Mouse (Mus musculus): Measurements from ENCODE around the gene Fam117a.

The Fam117a gene

GRCm38 (mm10) chr11:95417341-95417740 lies 80.5 kb downstream of the Fam117a start:
- no peak for DNase-seq (ENCODE audit: low spot score in 2 of 2)

GRCm38 (mm10) chr11:95420880-95421435 lies 84.1 kb downstream of the Fam117a start:
- no peak for DNase-seq (ENCODE audit: low spot score in 2 of 2)

GRCm38 (mm10) chr11:95423505-95423904 lies 86.7 kb downstream of the Fam117a start:
- DNase-seq (ENCODE audit: low spot score in 2 of 2), result no peak

GRCm38 (mm10) chr11:95431344-95431743 lies 94.5 kb downstream of the Fam117a start:
- no peak for DNase-seq (ENCODE audit: low spot score in 2 of 2)

All from natural killer cell, adult 2 months (primary cell).